8 mouse cellular contexts compared by ENCODE assay signal in genomic region chr8:107576702-107577101, GRCm38 (mm10). TPM values are rescaled to one million over a fixed set of nuclear protein-coding genes. Genes with fewer than 3 reads are reported as not detected.
DNase-seq lines count a peak whose midpoint lies in the region; ATAC-seq lines count a peak whose summit lies in the region.

No protein-coding gene starts in this region.

- no peaks in the 10 kb centered on the region for H3K27me3 ChIP-seq in hindbrain, embryonic 14.5 days (ENCODE audit: control insufficient read depth, insufficient read depth, low read length)

- peaks cover 39% of the 10 kb centered on the region for H3K36me3 ChIP-seq in hindbrain, embryonic 14.5 days (replicated peaks; ENCODE audit: control insufficient read depth, insufficient read depth)

- ATAC-seq in hindbrain, embryonic 14.5 days (ENCODE audit: low FRiP score), result peak; percentile 79

- peak overlapping the region; percentile 37; the same call in 1 of the 2 replicates for H3K9ac ChIP-seq in hindbrain, embryonic 14.5 days

- no peaks in the 10 kb centered on the region for H3K9me3 ChIP-seq in hindbrain, embryonic 14.5 days (ENCODE audit: control insufficient read depth, low read length)

- WGBS in hindbrain, embryonic 14.5 days, result 7% methylated on average over 10 of the region's 10 CpGs

- peak overlapping the region; percentile 28 for H3K4me2 ChIP-seq in hindbrain, embryonic 14.5 days (replicated peaks)

- peak; percentile 95 for DNase-seq in R1 (ENCODE audit: low read depth, low spot score)
- peak; percentile 94 to 95 for DNase-seq in cerebellum, postnatal 10 days
- DNase-seq in frontal cortex, postnatal 25 days (ENCODE audit: low spot score in 2 of 2), result peak; percentile 72 to 76
- peak; percentile 94 for DNase-seq in hindbrain, embryonic 14.5 days (ENCODE audit: low spot score)
- DNase-seq in layer of hippocampus, postnatal 25 days (ENCODE audit: extremely low spot score in 1 of 2, low spot score in 1 of 2), result peak; percentile 75 to 85
- DNase-seq in lung, postnatal 25 days (ENCODE audit: low spot score), result peak; percentile 84
- peak; percentile 88 for DNase-seq in right cerebral cortex, adult 18-20 months
- peak; percentile 68 for DNase-seq in urinary bladder, postnatal 25 days (ENCODE audit: low spot score)

- H3K27ac ChIP-seq in hindbrain, embryonic 14.5 days, result peak overlapping the region; percentile 16; the same call in 1 of the 2 replicates

- 0 out of 2 replicates have a peak overlapping the region, but pooled peaks have one; percentile 0 for H3K4me3 ChIP-seq in hindbrain, embryonic 14.5 days (replicated peaks; ENCODE audit: low read length)

- H3K4me1 ChIP-seq in hindbrain, embryonic 14.5 days (replicated peaks; ENCODE audit: control insufficient read depth, insufficient read depth, low read length), result no peaks in the 10 kb centered on the region

RNA-seq across cellular contexts. Expression of gene Psmd7, which starts 11.6 kb away (rescaled TPM):
- polyA plus RNA-seq in hindbrain, embryonic 14.5 days (2014; fragmentation: Nextera tagmentation; extraction: Ambion mirVana), result 219 and 236 TPM in 2 replicates
- total RNA-seq in layer of hippocampus, postnatal 25 days (2021), result 100 to 1,000 TPM; 101 to 107 TPM

Comparison
In these comparisons a context has a peak if more than half of its experiments do, and no peak if none do; other contexts are left out.
1. Peak in every context shown above with its lines: DNase-seq, ATAC-seq, H3K4me3 ChIP-seq and H3K27ac ChIP-seq.